Mouse (Mus musculus): ENCODE measurements around the gene Aqp7.
"Not testable (repeated sequence)": the region's sequence is repeated elsewhere in the genome, so short reads cannot be mapped to it uniquely, and the experiment has no call there.

Gene Aqp7

DNA sequence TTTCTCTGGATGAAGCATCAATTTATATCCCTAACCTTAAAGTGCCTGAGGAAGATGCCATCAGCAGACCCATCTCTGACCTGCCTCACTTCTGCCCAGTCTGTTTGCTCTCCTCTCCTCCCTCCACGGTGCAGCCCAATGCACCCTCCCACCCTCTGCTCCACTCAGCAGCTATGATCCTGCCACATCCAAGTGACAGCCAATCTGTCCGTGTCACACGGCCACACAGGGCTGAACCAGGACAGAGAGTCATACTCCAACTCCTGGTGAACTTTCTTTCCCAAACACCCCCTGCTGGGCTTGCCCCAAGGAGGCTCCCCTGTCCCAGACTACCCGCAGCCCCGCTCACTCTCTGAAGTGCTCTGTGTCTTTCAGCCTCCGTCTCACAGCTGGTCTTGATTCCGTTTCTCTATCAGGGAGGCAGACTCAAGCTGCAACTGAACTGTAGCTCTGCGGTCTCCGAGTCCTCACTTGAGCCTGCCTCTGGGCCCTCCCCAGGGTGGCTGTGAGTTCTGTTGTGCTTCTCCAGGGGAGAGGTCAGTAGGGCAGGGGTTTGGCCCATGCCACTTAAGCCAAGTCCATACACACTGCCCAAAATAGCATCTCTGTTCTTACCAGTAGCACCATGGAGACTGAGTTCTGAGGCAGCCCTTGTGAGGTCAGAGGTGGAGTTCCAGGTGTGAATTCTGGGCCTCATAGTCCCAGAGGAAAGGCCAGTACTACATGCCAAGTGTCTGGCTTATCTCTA is at the start of gene Aqp7:
Gene Aqp7, minus strand, starts transcription at position 616 of the 748 bp plus-strand sequence.
- no peak for DNase-seq (ENCODE audit: low read depth, low spot score)

GRCm38 (mm10) chr4:41097381-41097780 is 49.4 kb upstream of the Aqp7 start:
- DNase-seq (ENCODE audit: low read depth, low spot score): no peak

DNA sequence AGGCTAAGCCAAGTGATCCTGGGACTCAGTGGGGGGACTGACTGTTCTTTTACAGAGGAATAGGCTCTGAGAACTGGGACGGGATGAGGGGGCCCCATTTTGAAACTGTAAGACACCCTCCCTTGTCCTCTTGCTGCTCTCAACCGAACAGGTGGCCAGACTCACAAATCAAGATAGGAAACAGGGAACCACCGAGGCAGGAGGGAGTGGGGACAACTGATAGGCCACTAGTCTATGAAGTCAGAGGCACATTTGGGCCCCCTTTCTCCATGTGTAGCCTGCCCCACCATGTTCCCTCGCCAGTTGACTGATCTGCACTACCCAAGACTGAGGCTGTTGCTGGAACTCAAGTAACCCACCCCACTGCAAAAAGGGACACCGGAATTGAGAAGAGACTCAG is 48.9 kb upstream of the Aqp7 start:
- DNase-seq (ENCODE audit: low read depth, low spot score): no peak

- no peak for DNase-seq (ENCODE audit: low read depth, low spot score)
Measured at GRCm38 (mm10) chr4:41096169-41096568, 48.2 kb upstream of the Aqp7 start.

DNA sequence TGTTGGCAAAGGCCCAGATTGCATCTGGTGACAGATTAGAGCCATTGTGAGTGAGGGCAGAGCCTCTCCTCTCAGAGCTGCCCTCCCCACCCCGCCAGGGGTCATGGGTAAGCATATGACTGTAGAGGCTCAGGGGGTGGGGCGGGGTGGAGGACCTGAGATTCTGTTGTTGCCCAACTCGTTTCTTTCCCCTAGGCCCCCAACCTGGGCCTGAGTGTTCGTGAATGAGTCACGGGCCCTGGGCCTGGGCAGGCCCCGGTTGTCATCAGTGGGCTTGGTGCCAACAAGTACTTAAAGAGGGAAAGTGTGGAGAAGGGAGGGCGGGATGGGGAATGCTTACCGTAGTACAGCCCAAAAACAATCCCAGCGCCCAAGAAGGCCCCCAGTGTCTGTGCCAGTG is 46.4 kb upstream of the Aqp7 start:
- DNase-seq (ENCODE audit: low read depth, low spot score): no peak

GRCm38 (mm10) chr4:41092958-41093357 is 45.0 kb upstream of the Aqp7 start:
- DNase-seq (ENCODE audit: low read depth, low spot score): no peak

- DNase-seq (ENCODE audit: low read depth, low spot score): no peak
Measured at GRCm38 (mm10) chr4:41091391-41091790, 43.5 kb upstream of the Aqp7 start.

DNA sequence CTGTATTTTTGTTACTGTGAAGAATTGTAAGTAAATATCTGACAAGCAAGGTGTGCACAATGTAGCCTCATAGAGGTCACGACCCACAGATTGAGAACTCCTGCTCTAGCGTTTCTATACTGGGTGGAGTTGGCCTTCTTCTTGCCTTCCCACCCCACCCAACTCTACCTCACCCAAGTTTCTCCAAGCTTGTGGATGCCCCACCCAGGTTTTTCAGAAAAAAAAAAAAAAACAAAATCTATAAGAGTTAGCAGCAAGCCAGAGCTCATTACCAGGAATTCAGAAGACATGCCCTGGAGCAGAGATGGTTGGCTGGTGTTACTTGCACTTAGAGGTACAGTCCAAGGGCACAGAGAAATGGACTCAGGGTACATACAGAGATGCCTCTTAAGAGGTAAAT is 41.8 kb upstream of the Aqp7 start:
- no peak for DNase-seq (ENCODE audit: low read depth, low spot score)

GRCm38 (mm10) chr4:41089189-41089588 is 41.2 kb upstream of the Aqp7 start:
- DNase-seq (ENCODE audit: low read depth, low spot score): no peak

DNA sequence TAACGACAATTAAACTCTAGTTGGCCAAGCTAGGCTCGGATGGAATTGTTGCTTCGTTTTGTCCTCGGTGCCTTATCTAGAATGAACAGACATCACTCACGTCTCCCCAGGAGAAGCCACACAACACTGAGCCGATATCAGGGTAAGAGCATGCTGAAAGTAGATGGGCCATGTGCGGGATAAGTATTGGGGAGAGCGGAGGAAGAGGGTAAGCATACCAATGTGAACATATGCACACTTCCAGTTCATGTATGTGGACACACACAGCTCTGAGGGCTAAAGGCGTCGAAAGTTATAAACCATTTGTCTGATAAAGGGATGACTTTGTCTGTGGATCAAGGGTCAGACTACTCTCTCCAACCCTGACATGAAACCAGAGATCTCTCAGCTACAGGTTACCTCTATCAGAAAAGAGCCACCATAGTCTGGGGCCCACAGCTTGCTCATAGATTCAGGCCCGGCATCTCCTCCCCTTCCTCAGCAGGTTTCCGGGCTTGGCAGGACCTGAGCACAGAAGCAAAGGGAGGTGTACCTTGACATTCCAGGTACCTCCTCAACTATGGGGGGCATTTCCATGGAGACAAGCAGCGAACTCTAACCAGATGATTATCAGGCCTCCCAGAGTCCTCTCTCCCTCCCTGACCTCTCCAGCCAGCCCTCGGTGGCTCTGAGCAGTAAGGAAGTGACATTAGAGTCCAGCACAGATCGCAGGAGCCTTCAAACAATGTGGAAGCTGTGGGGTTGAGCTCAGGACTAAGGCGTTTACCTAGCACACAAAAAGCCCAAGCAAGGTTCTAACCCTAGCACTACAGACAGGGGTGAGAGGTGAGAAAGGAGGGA is 39.7 kb upstream of the Aqp7 start:
- DNase-seq (ENCODE audit: low read depth, low spot score): no peak

- DNase-seq (ENCODE audit: low read depth, low spot score): no peak
Measured at GRCm38 (mm10) chr4:41086947-41087346, 39.0 kb upstream of the Aqp7 start.

GRCm38 (mm10) chr4:41084819-41085218 is 36.9 kb upstream of the Aqp7 start:
- no peak for DNase-seq (ENCODE audit: low read depth, low spot score)

DNA sequence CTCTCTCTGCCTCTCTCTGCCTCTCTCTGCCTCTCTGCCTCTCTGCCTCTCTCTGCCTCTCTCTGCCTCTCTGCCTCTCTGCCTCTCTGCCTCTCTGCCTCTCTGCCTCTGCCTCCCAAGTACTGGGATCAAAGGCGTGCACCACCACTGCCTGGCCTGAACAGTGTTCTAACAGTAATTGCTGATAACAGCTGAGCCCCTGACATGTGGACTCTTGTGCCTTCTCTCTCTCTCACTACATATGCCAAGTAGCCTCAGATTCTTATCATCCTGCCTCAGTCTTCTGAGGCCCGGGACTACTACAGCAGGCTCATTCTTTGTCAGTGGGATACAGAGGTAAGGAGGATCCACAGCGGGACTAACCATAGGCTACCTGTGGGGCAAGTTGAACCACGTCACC is 34.9 kb upstream of the Aqp7 start:
- not testable (repeated sequence) for DNase-seq (ENCODE audit: low read depth, low spot score)

GRCm38 (mm10) chr4:41081733-41082132 is 33.8 kb upstream of the Aqp7 start:
- no peak for DNase-seq (ENCODE audit: low read depth, low spot score)

- DNase-seq (ENCODE audit: low read depth, low spot score): no peak
Measured at GRCm38 (mm10) chr4:41078726-41079125, 30.8 kb upstream of the Aqp7 start.

- no peak for DNase-seq (ENCODE audit: low read depth, low spot score)
Measured at GRCm38 (mm10) chr4:41074461-41074860, 26.5 kb upstream of the Aqp7 start.

DNA sequence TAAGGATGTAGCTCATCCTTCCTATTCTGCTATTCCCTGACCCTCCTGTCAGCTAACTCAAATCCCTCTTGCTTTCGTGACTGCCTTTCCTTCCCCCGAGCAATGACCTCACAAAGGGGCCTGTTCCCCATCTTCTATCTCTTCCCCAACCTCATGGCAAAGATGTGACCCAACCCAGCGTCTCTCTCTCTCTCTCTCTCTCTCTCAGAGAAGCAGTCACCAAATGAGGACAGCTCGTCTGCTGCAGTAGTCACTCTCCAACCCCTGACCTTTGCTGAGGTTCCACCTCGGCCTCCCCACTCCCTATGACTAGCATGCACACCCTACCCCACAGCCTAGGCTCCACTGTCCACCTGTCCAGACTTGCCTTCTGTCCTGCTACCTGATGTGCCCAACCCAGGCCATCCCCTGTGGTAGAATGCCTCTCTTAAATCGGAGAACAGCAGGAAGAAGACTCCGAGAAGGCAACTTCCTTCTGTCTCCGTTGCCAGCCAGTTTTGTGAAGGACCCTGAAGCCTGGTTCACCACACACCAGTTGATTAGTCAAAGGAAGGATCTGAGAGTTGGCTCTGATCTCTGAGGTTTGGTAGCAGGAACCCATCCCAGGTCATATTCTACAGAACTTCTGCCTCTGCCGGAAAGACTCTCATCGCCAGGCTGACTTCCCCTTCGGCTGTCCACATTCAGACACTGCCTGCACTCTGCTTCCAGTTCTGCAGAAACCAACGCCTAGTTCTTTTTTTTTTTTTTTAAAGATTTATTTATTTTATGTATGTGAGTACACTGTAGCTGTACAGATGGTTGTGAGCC is 25.3 kb upstream of the Aqp7 start:
- no peak for DNase-seq (ENCODE audit: low read depth, low spot score)

GRCm38 (mm10) chr4:41071500-41072429 is 23.8 kb upstream of the Aqp7 start:
- no peak for DNase-seq (ENCODE audit: low read depth, low spot score)

GRCm38 (mm10) chr4:41065196-41065595 is 17.3 kb upstream of the Aqp7 start:
- DNase-seq (ENCODE audit: low read depth, low spot score): no peak

DNA sequence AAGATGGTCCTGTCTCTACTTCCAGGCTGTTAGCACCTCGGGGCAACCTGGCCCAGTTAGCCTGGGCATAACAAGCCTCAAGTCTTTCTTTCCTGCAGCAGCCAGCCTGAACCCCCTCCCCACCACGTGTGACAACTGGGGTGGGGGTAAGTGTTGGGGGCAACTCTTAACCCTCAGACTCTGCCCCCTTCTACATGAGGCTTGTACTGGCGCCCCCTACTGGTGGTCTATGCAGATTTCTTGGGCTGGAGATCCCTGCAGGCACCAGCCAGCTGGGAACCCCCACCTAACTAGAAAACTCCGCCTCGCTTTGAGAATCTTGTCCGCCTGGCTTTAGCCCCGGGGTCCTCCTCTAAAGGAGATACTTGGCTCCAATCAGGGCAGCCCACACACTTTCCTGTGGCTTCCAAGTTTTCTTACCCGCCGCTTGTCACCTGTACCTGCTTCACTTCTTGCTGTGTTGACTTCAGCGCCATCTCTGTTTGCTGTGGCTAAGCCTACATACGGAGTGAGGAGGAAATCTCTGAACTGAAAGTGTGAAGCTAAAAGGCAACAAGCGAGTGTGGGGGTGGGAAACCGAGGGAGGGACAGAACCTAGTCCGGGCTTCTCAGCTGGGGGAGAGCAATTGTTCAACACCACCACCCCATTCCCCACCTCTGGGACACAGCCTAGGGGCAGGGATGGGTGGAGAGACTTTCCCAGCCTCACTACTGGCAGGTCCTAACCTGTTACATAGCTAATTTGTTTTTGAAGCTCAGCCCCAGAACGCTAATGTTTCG is 16.1 kb upstream of the Aqp7 start:
- DNase-seq (ENCODE audit: low read depth, low spot score): no peak

All from retina, adult 2 months (tissue).